In genomic region chr2:28909186-28909817, GRCm38 (mm10) we compare ENCODE assay signal across 10 mouse cellular contexts. TPM values are rescaled to one million over a fixed set of nuclear protein-coding genes. Genes with fewer than 3 reads are reported as not detected.
DNase-seq lines count a peak whose midpoint lies in the region; ATAC-seq and TF ChIP-seq lines count a peak whose summit lies in the region.
"Had no signal": no experiment of that assay in that cellular context is flagged by ENCODE, and none has a peak within 500 bp of the region (broad histone marks: within the 10 kb centered on the region; RNA-seq: fewer than 3 reads in every experiment).

No protein-coding gene starts in this region.

- DNase-seq in embryo, embryonic 10.5 days (ENCODE audit: low spot score) = peak; percentile 22
- DNase-seq in embryo, embryonic 10 days (ENCODE audit: low spot score) = no peak
- DNase-seq in kidney, postnatal 0 days (ENCODE audit: low spot score) = no peak
- no peak for DNase-seq in kidney, postnatal 4 days
- peak; percentile 54 for DNase-seq in limb, embryonic 10.5 days (ENCODE audit: low spot score)
- DNase-seq in layer of hippocampus, adult 11-12 months (ENCODE audit: low spot score) = no peak
- DNase-seq in urinary bladder, postnatal 10 days (ENCODE audit: low spot score) = no peak
- DNase-seq: kidney, adult 18-20 months had no signal

- no peak overlapping the region for H3K27ac ChIP-seq in kidney, postnatal 0 days
- H3K27ac ChIP-seq in limb, embryonic 10.5 days = no peak overlapping the region
- H3K27ac ChIP-seq in neural tube, embryonic 13.5 days (replicated peaks) = no peak overlapping the region

- no peak for TF ChIP-seq CTCF in kidney, postnatal 0 days (IDR thresholded peaks at IDR 0.05; ENCODE audit: low read depth)

- H3K9ac ChIP-seq in kidney, postnatal 0 days (ENCODE audit: low read depth, low read length) = no peak overlapping the region
- H3K9ac ChIP-seq in neural tube, embryonic 13.5 days = no peak overlapping the region

- H3K9me3 ChIP-seq in kidney, postnatal 0 days (replicated peaks; ENCODE audit: low read length) = no peaks in the 10 kb centered on the region
- H3K9me3 ChIP-seq in limb, embryonic 10.5 days (replicated peaks) = no peaks in the 10 kb centered on the region
- no peaks in the 10 kb centered on the region for H3K9me3 ChIP-seq in neural tube, embryonic 13.5 days

- ATAC-seq in kidney, postnatal 0 days (replicated peaks; ENCODE audit: low FRiP score, low read depth) = no peak
- ATAC-seq in neural tube, embryonic 13.5 days (ENCODE audit: low read depth) = peak; percentile 36

- peaks cover 13% of the 10 kb centered on the region; the same call in 1 of the 2 replicates for H3K36me3 ChIP-seq in kidney, postnatal 0 days (ENCODE audit: insufficient read depth, low read length)
- peaks cover 21% of the 10 kb centered on the region for H3K36me3 ChIP-seq in limb, embryonic 10.5 days
- peaks cover 14% of the 10 kb centered on the region for H3K36me3 ChIP-seq in neural tube, embryonic 13.5 days

- under 1% methylated on average over 40 of the region's 41 CpGs for WGBS in kidney, postnatal 0 days
- 1% methylated on average over 41 of the region's 41 CpGs for WGBS in limb, embryonic 10.5 days
- WGBS in neural tube, embryonic 13.5 days = 1% methylated on average over 41 of the region's 41 CpGs

- H3K4me3 ChIP-seq in kidney, postnatal 0 days (replicated peaks; ENCODE audit: low read depth, low read length) = 0 out of 2 replicates have a peak overlapping the region, but pooled peaks have one; percentile 9
- peak overlapping the region; percentile 6; the same call in 1 of the 2 replicates for H3K4me3 ChIP-seq in limb, embryonic 10.5 days
- H3K4me3 ChIP-seq in neural tube, embryonic 13.5 days = peak overlapping the region; percentile 21

- peaks cover 59% of the 10 kb centered on the region for H3K27me3 ChIP-seq in kidney, postnatal 0 days (ENCODE audit: insufficient read depth, low read length)
- H3K27me3 ChIP-seq in limb, embryonic 10.5 days (ENCODE audit: low read depth, poor library complexity, severe bottlenecking) = peaks cover 96% of the 10 kb centered on the region
- H3K27me3 ChIP-seq in neural tube, embryonic 13.5 days = peaks cover 100% of the 10 kb centered on the region

- peak overlapping the region; percentile 39 for H3K4me2 ChIP-seq in kidney, postnatal 0 days (ENCODE audit: low read length)
- H3K4me2 ChIP-seq in neural tube, embryonic 13.5 days = peak overlapping the region; percentile 43

- peaks cover 15% of the 10 kb centered on the region; the same call in 1 of the 2 replicates for H3K4me1 ChIP-seq in kidney, postnatal 0 days (replicated peaks; ENCODE audit: insufficient read depth, low read length)
- peaks cover 25% of the 10 kb centered on the region for H3K4me1 ChIP-seq in limb, embryonic 10.5 days
- peaks cover 45% of the 10 kb centered on the region for H3K4me1 ChIP-seq in neural tube, embryonic 13.5 days (replicated peaks)

RNA-seq across cellular contexts. Expression of gene Barhl1, which starts 7.2 kb away (rescaled TPM):
- polyA plus RNA-seq in kidney, postnatal 0 days (2015; fragmentation: Nextera tagmentation; extraction: Ambion mirVana) = not detected in 2 replicates
- not detected in 2 replicates for polyA plus RNA-seq in limb, embryonic 10.5 days (2016; fragmentation: Nextera tagmentation; extraction: Ambion mirVana)
- 7.5 and 8.3 TPM in 2 replicates for polyA plus RNA-seq in neural tube, embryonic 13.5 days (2015; fragmentation: Nextera tagmentation; extraction: Ambion mirVana)
- polyA plus RNA-seq: liver, embryonic 16.5 days had no signal

Comparison
In these comparisons a context has a peak if more than half of its experiments do, and no peak if none do; other contexts are left out.
1. DNase-seq: peak in embryo, embryonic 10.5 days (single experiment) and limb, embryonic 10.5 days (single experiment); none in embryo, embryonic 10 days (single experiment), kidney, postnatal 0 days (single experiment), kidney, postnatal 4 days (0 of 2), layer of hippocampus, adult 11-12 months (single experiment) and urinary bladder, postnatal 10 days (single experiment).
2. Peak in every context shown above with its lines, with median percentiles within 50 percentile points of each other: H3K4me3 ChIP-seq.